ENCODE assay signal across 11 mouse cellular contexts in genomic region chr4:134759564-134759963, GRCm38 (mm10). TPM values are rescaled to one million over a fixed set of nuclear protein-coding genes. Genes with fewer than 3 reads are reported as not detected.
A peak's percentile ranks its signal among the peaks of the same experiment; 100 is the strongest.
DNase-seq lines count a peak whose midpoint lies in the region; ATAC-seq and TF ChIP-seq lines count a peak whose summit lies in the region.
"Had no signal": no experiment of that assay in that cellular context is flagged by ENCODE, and none has a peak within 500 bp of the region (broad histone marks: within the 10 kb centered on the region; RNA-seq: fewer than 3 reads in every experiment).

No protein-coding gene starts in this region.

- H3K9ac ChIP-seq in kidney, postnatal 0 days (ENCODE audit: low read depth, low read length), result no peak overlapping the region
- H3K9ac ChIP-seq: forebrain, postnatal 0 days had no signal

- H3K36me3 ChIP-seq in kidney, postnatal 0 days (ENCODE audit: insufficient read depth, low read length), result no peaks in the 10 kb centered on the region

- DNase-seq in kidney, postnatal 0 days (ENCODE audit: low spot score), result no peak
- no peak for DNase-seq in kidney, adult 9 months
- DNase-seq in frontal cortex, adult 2 months (ENCODE audit: extremely low spot score in 1 of 2, low spot score in 1 of 2), result no peak
- DNase-seq in right cerebral cortex, adult 2 months (ENCODE audit: low spot score in 2 of 2), result no peak
- DNase-seq in thymus, postnatal 25 days, result no peak
- DNase-seq: adrenal gland, postnatal 25 days; forebrain, postnatal 0 days; heart, postnatal 4 days had no signal

- no peaks in the 10 kb centered on the region for H3K27me3 ChIP-seq in kidney, postnatal 0 days (ENCODE audit: insufficient read depth, low read length)

- peak overlapping the region; percentile 31; the same call in 1 of the 2 replicates for H3K27ac ChIP-seq in kidney, postnatal 0 days
- peak overlapping the region; percentile 96 for H3K27ac ChIP-seq in bone marrow macrophage, adult 2 months (ENCODE audit: insufficient read depth, low read depth, low read length)

- H3K4me2 ChIP-seq in kidney, postnatal 0 days (ENCODE audit: low read length), result no peak overlapping the region

- no peak for ATAC-seq in kidney, postnatal 0 days (replicated peaks; ENCODE audit: low FRiP score, low read depth)
- 0 out of 2 replicates have a peak, but pooled peaks have one; percentile 18 for ATAC-seq in granulocyte monocyte progenitor cell, adult 5-6 weeks (replicated peaks; ENCODE audit: poor library complexity, severe bottlenecking)
- peak; percentile 48 for ATAC-seq in megakaryocyte, adult 5-6 weeks (ENCODE audit: poor library complexity, severe bottlenecking)
- ATAC-seq: forebrain, postnatal 0 days had no signal

- no peaks in the 10 kb centered on the region for H3K9me3 ChIP-seq in kidney, postnatal 0 days (replicated peaks; ENCODE audit: low read length)

- peaks cover 24% of the 10 kb centered on the region for H3K4me1 ChIP-seq in kidney, postnatal 0 days (replicated peaks; ENCODE audit: insufficient read depth, low read length)
- peaks cover 60% of the 10 kb centered on the region for H3K4me1 ChIP-seq in bone marrow macrophage, adult 2 months (ENCODE audit: control insufficient read depth, insufficient read depth, low read length)

- TF ChIP-seq POLR2A in bone marrow macrophage, adult 2 months (IDR thresholded peaks at IDR 0.05; ENCODE audit: borderline replicate concordance, low read depth, low read length), result no peak

- TF ChIP-seq CTCF in kidney, postnatal 0 days (IDR thresholded peaks at IDR 0.05; ENCODE audit: low read depth), result no peak
- TF ChIP-seq CTCF in bone marrow macrophage, adult 2 months (IDR thresholded peaks at IDR 0.05; ENCODE audit: low read depth, low read length), result no peak

- WGBS in kidney, postnatal 0 days, result 86% methylated on average over 7 of the region's 7 CpGs

- H3K4me3 ChIP-seq in kidney, postnatal 0 days (replicated peaks; ENCODE audit: low read depth, low read length), result no peak overlapping the region
- H3K4me3 ChIP-seq in bone marrow macrophage, adult 2 months (ENCODE audit: insufficient read depth, low read length), result no peak overlapping the region

RNA-seq across cellular contexts. Expression of gene Ldlrap1, which starts 8.3 kb away (rescaled TPM):
- polyA plus RNA-seq in kidney, postnatal 0 days (2015; fragmentation: Nextera tagmentation; extraction: Ambion mirVana), result 21.2 and 21.3 TPM in 2 replicates
- 34.0 and 36.2 TPM in 2 replicates for polyA plus RNA-seq in bone marrow macrophage, adult 2 months (2012; ENCODE audit: insufficient read depth, insufficient read length, missing spikeins)
- 28.4 and 30.6 TPM in 2 replicates for total RNA-seq in granulocyte monocyte progenitor cell, adult 5-6 weeks (2014; fragmentation: Nextera tagmentation)
- 10.1 and 10.2 TPM in 2 replicates for total RNA-seq in granulocyte monocyte progenitor cell, adult 5-6 weeks (2017)
- 13.8 and 16.0 TPM in 2 replicates for total RNA-seq in megakaryocyte, adult 5-6 weeks (2015)
- total RNA-seq in megakaryocyte, adult 5-6 weeks (2017), result 7.6 and 9.6 TPM in 2 replicates
- polyA plus RNA-seq in frontal cortex, adult 2 months (2012; rRNA removed), result 2.8 and 2.9 TPM in 2 replicates

RNA-seq across cellular contexts. Expression of gene Man1c1, which starts 55.5 kb away (rescaled TPM):
- polyA plus RNA-seq in kidney, postnatal 0 days (2015; fragmentation: Nextera tagmentation; extraction: Ambion mirVana), result 3.2 and 3.4 TPM in 2 replicates
- 87.4 and 93.7 TPM in 2 replicates for polyA plus RNA-seq in bone marrow macrophage, adult 2 months (2012; ENCODE audit: insufficient read depth, insufficient read length, missing spikeins)
- 9.5 and 11.6 TPM in 2 replicates for total RNA-seq in granulocyte monocyte progenitor cell, adult 5-6 weeks (2014; fragmentation: Nextera tagmentation)
- 4.8 and 5.1 TPM in 2 replicates for total RNA-seq in granulocyte monocyte progenitor cell, adult 5-6 weeks (2017)
- total RNA-seq in megakaryocyte, adult 5-6 weeks (2015), result 28.0 and 33.1 TPM in 2 replicates
- total RNA-seq in megakaryocyte, adult 5-6 weeks (2017), result 14.1 and 16.9 TPM in 2 replicates
- polyA plus RNA-seq in frontal cortex, adult 2 months (2012; rRNA removed), result 17.2 and 20.6 TPM in 2 replicates
